Mouse (Mus musculus): Measurements from ENCODE around the gene Rdh1. TPM values are rescaled to one million over a fixed set of nuclear protein-coding genes. Genes with fewer than 3 reads are reported as not detected.

The Rdh1 gene
- polyA plus RNA-seq, 1 experiment, result 0.11 TPM

DNA sequence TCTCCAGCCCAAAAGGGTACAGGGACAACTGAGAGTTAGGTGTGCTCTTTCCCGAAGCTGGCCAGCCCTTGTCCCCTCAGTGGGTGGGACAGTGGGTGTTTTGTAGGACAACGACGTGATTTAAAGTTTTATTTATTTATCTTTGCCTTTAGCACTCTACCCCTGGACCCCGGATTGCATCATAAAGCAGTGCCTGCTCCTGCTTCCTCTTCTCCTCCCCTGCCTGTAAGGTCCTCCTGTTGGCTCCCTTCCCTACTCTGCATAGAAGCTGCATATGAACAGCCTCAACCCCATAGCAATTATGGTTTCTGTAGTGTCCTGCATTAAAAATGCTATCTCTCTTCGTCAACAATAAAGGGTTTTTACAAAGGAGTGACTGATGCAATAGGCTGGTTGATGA, 28.1 kb upstream of the Rdh1 start:
- no peak for DNase-seq
- Histone ChIP-seq H3K4me3 (replicated peaks; ENCODE audit: extremely low read depth, low read depth, low read length) (no peak overlapping the region), H3K4me1 (ENCODE audit: control insufficient read depth, insufficient read depth, low read length) (peaks cover under 1% of the 10 kb centered on the region; the same call in 1 of the 2 replicates)
- TF ChIP-seq CTCF (IDR thresholded peaks at IDR 0.05; ENCODE audit: insufficient read depth, low read length) (no peak), POLR2A (IDR thresholded peaks at IDR 0.05; ENCODE audit: borderline replicate concordance, extremely low read depth, low read depth, low read length) (no peak)
- 24% methylated on average over 5 of the region's 5 CpGs for WGBS

DNA sequence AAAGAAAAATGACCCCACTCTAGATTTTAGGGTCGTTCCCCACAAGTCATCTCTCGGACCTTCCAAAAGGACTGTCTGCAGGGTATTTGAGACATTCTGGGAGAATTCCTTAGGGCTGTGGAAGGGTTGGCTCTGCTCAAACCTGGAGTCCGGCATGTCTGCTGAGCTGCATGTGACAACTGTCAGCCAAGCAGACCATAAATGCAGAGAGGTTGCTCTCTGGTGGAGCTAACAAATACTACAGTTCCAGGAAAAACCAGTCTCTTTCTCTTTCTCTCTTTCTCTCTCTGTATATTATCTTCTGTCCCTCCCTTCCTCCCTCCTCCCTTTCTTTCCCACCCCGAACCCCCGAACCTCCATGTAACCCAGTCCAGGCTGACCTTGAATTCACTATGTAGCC, 25.1 kb upstream of the Rdh1 start:
- 34% methylated on average over 5 of the region's 5 CpGs for WGBS
- no peak for DNase-seq
- TF ChIP-seq CTCF (IDR thresholded peaks at IDR 0.05; ENCODE audit: insufficient read depth, low read length) (peak; percentile 51; the same call in 1 of the 2 replicates), POLR2A (IDR thresholded peaks at IDR 0.05; ENCODE audit: borderline replicate concordance, extremely low read depth, low read depth, low read length) (no peak)

DNA sequence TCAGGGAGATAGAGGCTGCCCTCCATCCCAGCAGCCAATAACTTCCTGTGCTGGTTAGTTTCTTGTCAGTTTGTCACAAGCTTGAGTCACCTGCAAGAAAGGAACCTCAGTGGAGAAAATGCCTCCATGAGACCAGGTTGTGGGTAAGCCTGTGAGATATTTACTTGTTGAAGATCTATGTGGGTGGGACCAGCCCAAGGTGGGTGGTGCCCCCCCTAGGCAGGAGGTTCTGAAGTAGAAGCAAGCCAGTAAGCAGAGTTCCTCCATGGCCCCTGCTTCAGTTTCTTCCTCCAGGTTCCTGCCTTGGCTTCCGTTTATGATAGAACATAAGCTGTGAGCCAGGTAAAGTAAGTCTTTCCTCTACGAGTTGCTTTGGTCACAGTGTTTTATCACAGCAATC, 23.3 kb upstream of the Rdh1 start:
- 65% methylated on average over 2 of the region's 2 CpGs for WGBS
- no peak for DNase-seq
- Histone ChIP-seq H3K4me3 (replicated peaks; ENCODE audit: extremely low read depth, low read depth, low read length) (no peak overlapping the region), H3K4me1 (ENCODE audit: control insufficient read depth, insufficient read depth, low read length) (peaks cover 21% of the 10 kb centered on the region)
- no peak for TF ChIP-seq POLR2A (IDR thresholded peaks at IDR 0.05; ENCODE audit: borderline replicate concordance, extremely low read depth, low read depth, low read length)
- TF ChIP-seq CTCF (IDR thresholded peaks at IDR 0.05; ENCODE audit: insufficient read depth, low read length), result no peak

More for the DNA sequence above, 25.1 kb upstream of the Rdh1 start:
- H3K4me3 ChIP-seq (replicated peaks; ENCODE audit: extremely low read depth, low read depth, low read length), result no peak overlapping the region
- peaks cover 19% of the 10 kb centered on the region for H3K4me1 ChIP-seq (ENCODE audit: control insufficient read depth, insufficient read depth, low read length)

DNA sequence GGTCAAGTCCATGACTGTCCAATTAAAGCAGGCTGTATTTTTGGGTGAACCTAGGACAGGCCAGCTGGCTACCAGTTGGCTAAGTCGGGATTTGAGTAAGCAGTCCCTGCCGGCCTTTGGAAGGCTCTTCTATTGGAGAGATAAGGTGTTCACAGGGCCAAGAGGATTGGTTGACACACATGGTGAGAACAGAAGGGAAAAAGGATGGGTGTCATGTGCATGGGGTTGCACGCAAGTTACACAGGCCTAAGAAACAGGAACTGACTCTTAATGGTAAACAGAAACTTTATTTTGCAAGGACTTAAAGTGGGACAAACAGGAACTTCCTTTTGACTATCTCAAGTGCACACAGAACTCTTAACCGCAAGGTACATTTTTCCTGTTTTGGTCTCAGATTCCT, 22.6 kb upstream of the Rdh1 start:
- WGBS, result 30% methylated on average over 4 of the region's 4 CpGs
- Histone ChIP-seq H3K4me1 (ENCODE audit: control insufficient read depth, insufficient read depth, low read length) (peaks cover 21% of the 10 kb centered on the region), H3K4me3 (replicated peaks; ENCODE audit: extremely low read depth, low read depth, low read length) (no peak overlapping the region)
- DNase-seq, result no peak
- no peak for TF ChIP-seq POLR2A (IDR thresholded peaks at IDR 0.05; ENCODE audit: borderline replicate concordance, extremely low read depth, low read depth, low read length)
- no peak for TF ChIP-seq CTCF (IDR thresholded peaks at IDR 0.05; ENCODE audit: insufficient read depth, low read length)

DNA sequence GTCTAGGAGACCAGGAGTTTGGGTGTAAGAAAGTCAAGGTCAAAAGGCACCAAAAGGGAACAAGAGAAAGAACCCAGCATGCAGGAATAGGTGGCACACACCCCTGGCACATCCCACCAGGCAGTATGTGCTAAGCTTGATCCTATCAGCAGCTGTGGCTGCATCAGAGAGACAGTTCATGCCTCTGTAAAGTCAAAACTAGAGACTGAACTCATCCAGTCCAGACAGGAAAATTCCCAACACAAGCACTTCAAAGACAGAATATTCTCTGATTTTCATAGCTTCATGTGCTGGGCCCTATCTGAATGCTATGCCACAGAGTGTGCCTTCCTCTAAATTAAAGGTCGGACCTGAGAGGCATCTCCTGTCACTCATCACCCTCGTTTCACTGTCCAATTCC, 22.0 kb upstream of the Rdh1 start:
- Histone ChIP-seq H3K4me3 (replicated peaks; ENCODE audit: extremely low read depth, low read depth, low read length) (no peak overlapping the region), H3K4me1 (ENCODE audit: control insufficient read depth, insufficient read depth, low read length) (peaks cover 21% of the 10 kb centered on the region)
- no peak for TF ChIP-seq POLR2A (IDR thresholded peaks at IDR 0.05; ENCODE audit: borderline replicate concordance, extremely low read depth, low read depth, low read length)
- no peak for TF ChIP-seq CTCF (IDR thresholded peaks at IDR 0.05; ENCODE audit: insufficient read depth, low read length)
- 42% methylated on average over 2 of the region's 2 CpGs for WGBS
- DNase-seq, result no peak

DNA sequence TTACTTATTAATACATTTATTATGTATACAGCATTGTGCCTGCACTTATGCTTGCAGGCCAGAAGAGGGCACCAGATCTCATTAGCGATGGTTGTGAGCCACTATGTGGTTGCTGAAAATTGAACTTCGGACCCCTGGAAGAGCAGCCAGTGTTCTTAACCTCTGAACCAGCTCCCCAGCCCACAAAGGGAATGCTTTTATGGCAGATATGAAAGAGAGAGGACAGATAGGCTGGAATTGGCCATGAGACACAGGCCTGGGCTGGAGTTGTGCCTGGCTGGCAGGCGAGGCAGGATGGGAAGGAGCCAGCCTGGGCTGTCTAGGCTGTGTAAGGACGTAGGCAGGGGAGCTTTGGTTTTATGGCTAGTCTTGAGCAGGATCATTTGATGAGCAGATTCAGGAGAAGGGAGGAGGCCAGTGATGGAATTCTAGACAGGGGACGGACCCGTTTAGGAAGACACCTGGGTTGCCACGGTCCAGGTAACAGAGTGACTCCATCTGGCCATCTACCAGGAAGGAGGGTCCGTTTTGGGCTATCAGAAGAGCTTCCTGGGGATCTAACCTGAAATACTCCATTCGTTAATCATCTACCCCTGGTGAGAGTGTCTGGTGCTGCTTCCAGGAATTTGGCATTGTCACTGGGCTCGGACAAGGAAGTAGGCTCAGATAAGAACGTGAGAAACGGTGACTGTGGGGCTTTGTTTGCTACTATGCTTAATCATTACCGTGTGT, 21.2 kb upstream of the Rdh1 start:
- TF ChIP-seq POLR2A (IDR thresholded peaks at IDR 0.05; ENCODE audit: borderline replicate concordance, extremely low read depth, low read depth, low read length), result no peak
- TF ChIP-seq CTCF (IDR thresholded peaks at IDR 0.05; ENCODE audit: insufficient read depth, low read length), result peak; percentile 45
- WGBS, result 33% methylated on average over 13 of the region's 13 CpGs
- Histone ChIP-seq H3K4me1 (ENCODE audit: control insufficient read depth, insufficient read depth, low read length) (peaks cover 21% of the 10 kb centered on the region), H3K4me3 (replicated peaks; ENCODE audit: extremely low read depth, low read depth, low read length) (no peak overlapping the region)
- DNase-seq, result peak; percentile 42

DNA sequence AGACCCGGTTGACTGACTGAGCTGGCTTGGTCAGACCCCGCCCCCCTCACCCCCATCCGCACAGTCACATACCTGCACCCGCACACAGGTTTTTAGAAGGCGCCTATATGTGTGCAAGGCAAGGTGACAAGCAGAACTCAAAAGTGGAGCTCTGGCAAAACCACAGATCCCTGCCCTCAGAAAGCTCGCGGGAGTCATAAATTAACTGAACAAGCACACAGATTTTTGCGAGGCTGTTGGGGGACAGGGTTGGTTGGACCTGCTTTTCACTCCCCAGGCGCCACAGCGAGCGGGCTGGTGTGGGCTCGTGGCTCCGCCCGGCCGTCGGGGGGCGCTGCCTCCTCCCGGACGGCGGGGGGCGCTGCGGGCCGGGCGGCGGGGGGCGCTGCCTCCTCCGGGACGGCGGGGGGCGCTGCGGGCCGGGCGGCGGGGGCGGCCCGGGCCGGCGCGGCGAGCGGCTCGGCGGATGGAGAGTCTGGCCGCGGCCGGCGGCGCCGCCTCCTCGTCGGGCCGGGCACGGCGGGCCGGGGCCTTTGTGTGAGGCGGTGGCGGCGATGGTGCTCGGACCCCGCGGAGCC, 20.3 kb upstream of the Rdh1 start, which contains the start of gene Zbtb39:
Gene Zbtb39, plus strand, starts transcription at position 456 of the 578 bp plus-strand sequence.
- H3K4me3 ChIP-seq (replicated peaks; ENCODE audit: extremely low read depth, low read depth, low read length), result peak within 1 kb of the TSS; percentile 78
- DNase-seq, result peak; percentile 75
- peaks cover 21% of the 10 kb centered on the region for H3K4me1 ChIP-seq (ENCODE audit: control insufficient read depth, insufficient read depth, low read length)
- TF ChIP-seq CTCF (IDR thresholded peaks at IDR 0.05; ENCODE audit: insufficient read depth, low read length), result 0 out of 2 replicates have a peak, but pooled peaks have one; percentile 3
- no peak for TF ChIP-seq POLR2A (IDR thresholded peaks at IDR 0.05; ENCODE audit: borderline replicate concordance, extremely low read depth, low read depth, low read length)
- 2% methylated on average over 32 of the region's 61 CpGs for WGBS

DNA sequence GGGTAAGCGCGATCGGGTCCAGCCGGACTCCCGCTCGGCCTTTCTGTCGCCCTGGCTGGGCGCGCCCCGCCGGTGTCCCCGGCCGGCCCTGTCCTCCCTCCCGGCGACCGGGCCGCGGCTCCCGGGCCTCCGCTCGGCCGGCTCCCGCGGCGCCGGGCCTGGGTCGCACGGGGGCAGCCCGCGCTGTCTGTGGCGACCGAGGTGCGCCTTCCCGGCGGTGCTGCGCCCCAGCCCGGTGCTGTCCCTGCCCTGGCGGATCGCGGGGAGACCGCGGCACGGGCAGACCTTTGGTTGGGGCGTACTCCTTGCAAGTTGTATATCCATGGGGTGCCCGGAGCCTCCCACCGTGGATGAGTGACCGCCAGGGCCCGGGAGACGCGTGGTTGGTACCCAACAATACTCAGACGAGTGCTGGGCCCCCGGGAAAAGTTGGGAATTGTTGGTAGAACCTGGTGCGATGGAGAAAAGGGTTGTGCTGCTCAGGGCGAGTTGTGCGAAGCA, 19.8 kb upstream of the Rdh1 start:
- peak overlapping the region; percentile 78 for H3K4me3 ChIP-seq (replicated peaks; ENCODE audit: extremely low read depth, low read depth, low read length)
- peaks cover 21% of the 10 kb centered on the region for H3K4me1 ChIP-seq (ENCODE audit: control insufficient read depth, insufficient read depth, low read length)
- TF ChIP-seq POLR2A (IDR thresholded peaks at IDR 0.05; ENCODE audit: borderline replicate concordance, extremely low read depth, low read depth, low read length), result no peak
- no peak for TF ChIP-seq CTCF (IDR thresholded peaks at IDR 0.05; ENCODE audit: insufficient read depth, low read length)
- under 1% methylated on average over 55 of the region's 55 CpGs for WGBS
- DNase-seq, result no peak

DNA sequence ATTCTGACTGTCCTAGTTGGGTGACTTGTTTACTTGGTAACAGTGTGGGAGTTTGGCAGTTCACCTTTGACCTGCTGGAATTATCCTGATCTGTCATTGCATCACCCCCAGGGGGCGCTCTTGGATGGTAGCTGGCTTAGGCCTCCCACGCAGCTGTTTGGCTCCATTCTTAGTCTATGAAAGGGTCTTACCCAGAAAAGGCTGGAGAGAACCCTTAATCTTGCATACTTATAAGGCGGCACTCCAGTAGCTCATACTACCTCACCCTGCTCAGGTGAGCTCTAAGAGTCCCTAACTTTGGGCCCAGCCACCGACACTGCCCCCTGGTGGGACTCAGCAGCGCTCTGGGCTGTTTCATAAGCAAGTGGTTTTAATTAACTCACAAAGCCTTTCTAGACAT, 14.9 kb upstream of the Rdh1 start:
- no peak overlapping the region for H3K4me3 ChIP-seq (replicated peaks; ENCODE audit: extremely low read depth, low read depth, low read length)
- WGBS, result 68% methylated on average over 5 of the region's 5 CpGs
- peak; percentile 59 for DNase-seq
- peak; percentile 65 for TF ChIP-seq CTCF (IDR thresholded peaks at IDR 0.05; ENCODE audit: insufficient read depth, low read length)
- TF ChIP-seq POLR2A (IDR thresholded peaks at IDR 0.05; ENCODE audit: borderline replicate concordance, extremely low read depth, low read depth, low read length), result no peak
- 0 out of 2 replicates have a peak, but pooled peaks cover 2% of the 10 kb centered on the region for H3K4me1 ChIP-seq (ENCODE audit: control insufficient read depth, insufficient read depth, low read length)

Measured in lung, adult 2 months (tissue).